Comparison of ENCODE assay signal across 32 mouse cellular contexts in the genomic region with DNA sequence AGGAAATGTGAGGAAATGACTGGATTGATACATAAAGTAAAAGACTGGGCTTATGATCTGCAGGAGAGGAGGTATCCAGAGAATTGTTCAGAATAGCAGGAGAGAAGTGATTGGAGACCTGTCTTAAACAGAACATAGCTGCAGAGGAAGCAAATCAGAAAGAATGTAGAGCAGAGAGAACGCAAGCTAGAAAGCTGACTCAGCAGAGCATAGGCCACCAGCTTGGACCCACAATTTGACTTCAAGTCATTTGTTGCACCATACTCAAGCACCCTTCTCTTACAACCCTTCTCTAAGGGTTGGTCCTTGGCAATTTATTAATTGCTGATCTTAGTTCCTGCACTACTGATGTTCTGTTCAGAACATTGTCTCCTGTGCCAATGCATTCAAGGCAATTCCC.
"Had no signal": no experiment of that assay in that cellular context is flagged by ENCODE, and none has a peak within 500 bp of the region (broad histone marks: within the 10 kb centered on the region; RNA-seq: fewer than 3 reads in every experiment).

No protein-coding gene starts in this region.

- H3K4me2 ChIP-seq: limb, embryonic 12.5 days; limb, embryonic 13.5 days; limb, embryonic 15.5 days; liver, embryonic 11.5 days; liver, embryonic 12.5 days; liver, embryonic 13.5 days; liver, embryonic 15.5 days; lung, embryonic 14.5 days; lung, embryonic 15.5 days; midbrain, embryonic 11.5 days; midbrain, embryonic 12.5 days; midbrain, embryonic 13.5 days; midbrain, embryonic 15.5 days; neural tube, embryonic 12.5 days had no signal

- H3K4me1 ChIP-seq: limb, embryonic 10.5 days; limb, embryonic 12.5 days; limb, embryonic 15.5 days; liver, embryonic 12.5 days; liver, embryonic 13.5 days; liver, embryonic 15.5 days; lung, embryonic 15.5 days; megakaryocyte, embryonic 14.5 days; midbrain, embryonic 12.5 days; midbrain, embryonic 13.5 days; midbrain, embryonic 15.5 days; neural tube, embryonic 12.5 days had no signal

- H3K27ac ChIP-seq: limb, embryonic 10.5 days; limb, embryonic 12.5 days; limb, embryonic 13.5 days; limb, embryonic 15.5 days; liver, embryonic 12.5 days; liver, embryonic 13.5 days; liver, embryonic 14.5 days; liver, embryonic 15.5 days; lung, embryonic 15.5 days; macrophage; midbrain, embryonic 10.5 days; midbrain, embryonic 12.5 days; midbrain, embryonic 13.5 days; midbrain, embryonic 15.5 days; neural tube, embryonic 12.5 days had no signal

- ATAC-seq: liver, embryonic 12.5 days; liver, postnatal 0 days; lung, postnatal 0 days; midbrain, embryonic 13.5 days; midbrain, embryonic 15.5 days; midbrain, embryonic 16.5 days had no signal

- H3K4me3 ChIP-seq: limb, embryonic 10.5 days; limb, embryonic 12.5 days; limb, embryonic 13.5 days; limb, embryonic 15.5 days; liver, embryonic 12.5 days; liver, embryonic 13.5 days; liver, embryonic 15.5 days; lung, embryonic 15.5 days; megakaryocyte, embryonic 14.5 days; midbrain, embryonic 10.5 days; midbrain, embryonic 12.5 days; midbrain, embryonic 13.5 days; midbrain, embryonic 15.5 days; myocyte; neural tube, embryonic 12.5 days had no signal

- H3K27me3 ChIP-seq: limb, embryonic 12.5 days; limb, embryonic 13.5 days; limb, embryonic 15.5 days; liver, embryonic 12.5 days; liver, embryonic 13.5 days; liver, embryonic 15.5 days; lung, embryonic 15.5 days; megakaryocyte, embryonic 14.5 days; midbrain, embryonic 12.5 days; midbrain, embryonic 13.5 days; midbrain, embryonic 15.5 days; neural tube, embryonic 12.5 days had no signal

- H3K9ac ChIP-seq: limb, embryonic 12.5 days; limb, embryonic 13.5 days; limb, embryonic 15.5 days; liver, embryonic 12.5 days; liver, embryonic 13.5 days; liver, embryonic 14.5 days; liver, embryonic 15.5 days; liver, postnatal 0 days; lung, embryonic 14.5 days; lung, embryonic 15.5 days; midbrain, embryonic 12.5 days; midbrain, embryonic 13.5 days; midbrain, embryonic 15.5 days; neural tube, embryonic 12.5 days had no signal

- H3K9me3 ChIP-seq: limb, embryonic 10.5 days; limb, embryonic 12.5 days; limb, embryonic 13.5 days; limb, embryonic 15.5 days; liver, embryonic 12.5 days; liver, embryonic 13.5 days; liver, embryonic 15.5 days; lung, embryonic 15.5 days; megakaryocyte, embryonic 14.5 days; midbrain, embryonic 10.5 days; midbrain, embryonic 12.5 days; midbrain, embryonic 13.5 days; midbrain, embryonic 15.5 days; neural tube, embryonic 12.5 days had no signal

- DNase-seq: left cerebral cortex, postnatal 4 days; liver; liver, embryonic 13.5 days; liver, postnatal 0 days; lung, adult 18-20 months; lung, adult 2 months; lung, embryonic 14.5 days; lung, postnatal 10 days; lung, postnatal 14 days; lung, postnatal 36 days; lung, postnatal 4 days; midbrain, embryonic 14.5 days had no signal

- H3K36me3 ChIP-seq: limb, embryonic 10.5 days; limb, embryonic 12.5 days; limb, embryonic 13.5 days; limb, embryonic 15.5 days; liver, embryonic 12.5 days; liver, embryonic 13.5 days; liver, embryonic 15.5 days; lung, embryonic 15.5 days; midbrain, embryonic 10.5 days; midbrain, embryonic 12.5 days; midbrain, embryonic 13.5 days; midbrain, embryonic 15.5 days; neural tube, embryonic 12.5 days had no signal
